ENCODE assay signal across 12 mouse cellular contexts in the genomic region with DNA sequence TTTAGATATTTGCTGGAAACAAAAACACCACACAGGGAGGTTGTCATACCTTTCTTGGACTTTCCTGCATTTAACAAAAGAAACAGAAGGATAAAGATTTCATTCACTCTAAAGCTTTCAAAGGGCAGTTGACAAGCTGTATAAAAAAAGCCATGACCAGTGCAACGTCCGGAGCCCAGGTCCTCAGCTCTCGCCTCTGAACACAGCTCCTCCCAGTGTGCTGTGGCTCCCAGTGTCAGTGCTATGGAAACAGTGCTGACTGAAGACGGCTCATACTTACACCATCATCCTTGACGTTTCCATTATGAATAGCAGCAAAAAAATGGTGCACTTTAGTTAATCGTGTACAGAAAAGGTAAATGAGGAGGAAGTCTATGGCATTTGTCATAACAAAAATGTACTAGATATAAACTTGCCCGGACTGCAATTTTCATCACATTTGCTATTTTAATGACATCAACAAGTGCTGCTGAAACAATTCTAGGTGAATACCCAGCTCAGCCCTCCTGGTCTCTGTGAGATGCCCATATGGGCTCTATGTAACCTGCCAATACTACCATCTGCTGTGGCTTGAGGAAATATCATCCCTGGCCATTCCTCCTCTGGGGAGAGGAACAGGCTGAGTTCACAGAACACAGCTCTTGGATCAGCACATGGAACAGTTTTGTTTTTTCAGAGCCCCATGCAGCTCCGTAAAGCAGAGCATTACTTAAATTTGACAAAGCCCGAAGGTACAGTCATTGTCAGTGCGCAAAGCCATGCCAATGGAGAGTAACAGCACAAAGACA. TPM values are rescaled to one million over a fixed set of nuclear protein-coding genes. Genes with fewer than 3 reads are reported as not detected.
DNase-seq lines count a peak whose midpoint lies in the region; ATAC-seq and TF ChIP-seq lines count a peak whose summit lies in the region.
"Had no signal": no experiment of that assay in that cellular context is flagged by ENCODE, and none has a peak within 500 bp of the region (broad histone marks: within the 10 kb centered on the region; RNA-seq: fewer than 3 reads in every experiment).

No protein-coding gene starts in this region.

- no peaks in the 10 kb centered on the region for H3K9me3 ChIP-seq in forebrain, embryonic 14.5 days (replicated peaks; ENCODE audit: control insufficient read depth, low read length)
- H3K9me3 ChIP-seq: intestine, embryonic 15.5 days had no signal

- TF ChIP-seq CTCF in kidney, adult 2 months (conservative IDR thresholded peaks at IDR 0.05; ENCODE audit: insufficient read depth, insufficient read length, low read depth, low read length) = no peak

- TF ChIP-seq POLR2A in kidney, adult 2 months (IDR thresholded peaks at IDR 0.05; ENCODE audit: low read depth, low read length) = no peak

- no peak overlapping the region for H3K4me2 ChIP-seq in forebrain, embryonic 14.5 days (ENCODE audit: low read length)
- H3K4me2 ChIP-seq: intestine, embryonic 15.5 days had no signal

- DNase-seq in adrenal gland, postnatal 36 days = peak; percentile 37 to 45
- no peak for DNase-seq in adrenal gland, adult 18-20 months (ENCODE audit: low spot score in 2 of 2)
- DNase-seq in kidney, adult 2 months = peak; percentile 49
- DNase-seq in kidney, adult 18-20 months = no peak
- DNase-seq in forebrain, embryonic 14.5 days (ENCODE audit: low spot score) = peak; percentile 33
- DNase-seq in urinary bladder, postnatal 14 days (ENCODE audit: low spot score) = no peak
- DNase-seq: heart, adult 18-20 months; lung, postnatal 10 days; thymus, adult 2 months had no signal

- peak; percentile 71; the same call in 1 of the 2 replicates for ATAC-seq in forebrain, embryonic 14.5 days
- no peak for ATAC-seq in megakaryocyte, adult 5-6 weeks (ENCODE audit: poor library complexity, severe bottlenecking)
- ATAC-seq: intestine, embryonic 15.5 days had no signal

- no peaks in the 10 kb centered on the region; the same call in 1 of the 2 replicates for H3K4me1 ChIP-seq in kidney, adult 2 months (ENCODE audit: control insufficient read depth, insufficient read depth, low read length)
- H3K4me1 ChIP-seq in brown adipose tissue, adult 24 weeks (ENCODE audit: control insufficient read depth, insufficient read depth, insufficient read length, low read length) = 0 out of 2 replicates have a peak, but pooled peaks cover 3% of the 10 kb centered on the region
- peaks cover 4% of the 10 kb centered on the region; the same call in 1 of the 2 replicates for H3K4me1 ChIP-seq in forebrain, embryonic 14.5 days (ENCODE audit: control insufficient read depth, insufficient read depth, low read length)
- H3K4me1 ChIP-seq: intestine, embryonic 15.5 days had no signal

- H3K4me3 ChIP-seq in kidney, adult 2 months (ENCODE audit: insufficient read depth, low read depth, low read length) = no peak overlapping the region
- no peak overlapping the region for H3K4me3 ChIP-seq in brown adipose tissue, adult 24 weeks (ENCODE audit: insufficient read depth, low read depth, low read length)
- no peak overlapping the region for H3K4me3 ChIP-seq in forebrain, embryonic 14.5 days (ENCODE audit: low read depth, low read length)
- H3K4me3 ChIP-seq: intestine, embryonic 15.5 days had no signal

- peak overlapping the region; percentile 2 for H3K27ac ChIP-seq in kidney, adult 2 months (ENCODE audit: insufficient read depth, low read depth, low read length)
- H3K27ac ChIP-seq in brown adipose tissue, adult 24 weeks (replicated peaks; ENCODE audit: low read depth, low read length) = peak overlapping the region; percentile 53
- H3K27ac ChIP-seq in forebrain, embryonic 14.5 days (ENCODE audit: low read depth, low read length) = peak overlapping the region; percentile 33; the same call in 1 of the 2 replicates
- H3K27ac ChIP-seq: intestine, embryonic 15.5 days had no signal

- WGBS in kidney, adult 2 months = 55% methylated on average over 10 of the region's 10 CpGs
- WGBS in forebrain, embryonic 14.5 days = 59% methylated on average over 10 of the region's 10 CpGs

- H3K36me3 ChIP-seq in kidney, adult 2 months (ENCODE audit: control insufficient read depth, insufficient read depth, low read length) = peaks cover 40% of the 10 kb centered on the region
- 0 out of 2 replicates have a peak, but pooled peaks cover 5% of the 10 kb centered on the region for H3K36me3 ChIP-seq in forebrain, embryonic 14.5 days (ENCODE audit: control insufficient read depth, insufficient read depth, low read length)
- H3K36me3 ChIP-seq: intestine, embryonic 15.5 days had no signal

- no peak overlapping the region for H3K9ac ChIP-seq in forebrain, embryonic 14.5 days (ENCODE audit: low read length)
- H3K9ac ChIP-seq: intestine, embryonic 15.5 days had no signal

- H3K27me3 ChIP-seq in kidney, adult 2 months (replicated peaks; ENCODE audit: control insufficient read depth, insufficient read depth, low read length) = no peaks in the 10 kb centered on the region
- no peaks in the 10 kb centered on the region for H3K27me3 ChIP-seq in forebrain, embryonic 14.5 days (replicated peaks; ENCODE audit: control insufficient read depth, insufficient read depth, low read length)
- H3K27me3 ChIP-seq: intestine, embryonic 15.5 days had no signal

RNA-seq across cellular contexts. Expression of gene Abhd10, which starts 25.3 kb away (rescaled TPM):
- 10 to 100 TPM; 17.0 to 28.8 TPM for total RNA-seq in adrenal gland, postnatal 36 days (2021)
- 10 to 100 TPM; 14.2 to 27.5 TPM for total RNA-seq in adrenal gland, adult 18-20 months (2021)
- 8.0 and 9.2 TPM in 2 replicates for polyA plus RNA-seq in kidney, adult 2 months (2012; rRNA removed)
- 9.8 and 18.2 TPM in 2 replicates for polyA plus RNA-seq in brown adipose tissue, adult 24 weeks (2012; ENCODE audit: insufficient read depth, insufficient read length, missing spikeins)
- 38.4 and 41.2 TPM in 2 replicates for polyA plus RNA-seq in forebrain, embryonic 14.5 days (2014; fragmentation: Nextera tagmentation; extraction: Ambion mirVana)
- total RNA-seq in megakaryocyte, adult 5-6 weeks (2015) = 20.0 and 21.9 TPM in 2 replicates
- total RNA-seq in megakaryocyte, adult 5-6 weeks (2017) = 19.6 and 20.3 TPM in 2 replicates

RNA-seq across cellular contexts. Expression of gene Tagln3, which starts 43.6 kb away (rescaled TPM):
- total RNA-seq in adrenal gland, postnatal 36 days (2021) = 1 to 10 TPM; 2.7 to 3.0 TPM
- total RNA-seq in adrenal gland, adult 18-20 months (2021) = 1 to 10 TPM; 3.4 to 4.8 TPM
- polyA plus RNA-seq in kidney, adult 2 months (2012; rRNA removed) = 0.77 and 1.3 TPM in 2 replicates
- not detected in 2 replicates for polyA plus RNA-seq in brown adipose tissue, adult 24 weeks (2012; ENCODE audit: insufficient read depth, insufficient read length, missing spikeins)
- polyA plus RNA-seq in forebrain, embryonic 14.5 days (2014; fragmentation: Nextera tagmentation; extraction: Ambion mirVana) = 538 and 598 TPM in 2 replicates
- 1.0 TPM in 1 of 2 replicates, not detected in the other for total RNA-seq in megakaryocyte, adult 5-6 weeks (2015)
- 0.55 TPM in 1 of 2 replicates, not detected in the other for total RNA-seq in megakaryocyte, adult 5-6 weeks (2017)

Comparison
In these comparisons a context has a peak if more than half of its experiments do, and no peak if none do; other contexts are left out.
1. DNase-seq: peak in adrenal gland, postnatal 36 days (2 of 2), kidney, adult 2 months (single experiment) and forebrain, embryonic 14.5 days (single experiment); none in adrenal gland, adult 18-20 months (0 of 2), kidney, adult 18-20 months (single experiment) and urinary bladder, postnatal 14 days (single experiment).
2. H3K27ac ChIP-seq: peak in every context shown above with its lines; median percentile 53 in brown adipose tissue, adult 24 weeks; 33 in forebrain, embryonic 14.5 days; 2 in kidney, adult 2 months.